Mouse (Mus musculus): ENCODE results near the gene Fos. TPM values are rescaled to one million over a fixed set of nuclear protein-coding genes. Genes with fewer than 3 reads are reported as not detected.
"Not testable (repeated sequence)": the region's sequence is repeated elsewhere in the genome, so short reads cannot be mapped to it uniquely, and the experiment has no call there.

Fos gene
- polyA plus RNA-seq, 1 experiment from 2014 or later: 1.1 TPM

DNA sequence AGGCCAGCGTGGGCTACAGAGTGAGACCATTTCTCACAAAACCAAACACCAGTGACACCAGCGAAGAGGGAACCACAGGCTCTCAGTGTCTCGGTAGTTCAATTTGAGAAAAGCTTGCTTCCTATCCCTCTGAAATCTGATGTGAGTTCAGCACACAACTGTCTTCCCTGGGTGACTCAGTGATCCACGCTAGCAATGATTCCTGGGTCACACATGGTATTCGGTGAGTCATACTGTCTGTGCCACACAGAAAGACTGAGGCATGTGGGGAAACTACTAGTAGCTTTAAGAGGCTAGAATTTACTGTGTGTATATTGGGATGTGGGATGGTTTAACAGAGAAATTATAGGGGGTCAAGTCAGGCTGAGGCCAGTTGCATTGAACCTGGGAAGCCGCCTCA lies 45.9 kb downstream of the Fos start:
- H3K9ac ChIP-seq (replicated peaks): no peak overlapping the region
- H3K9me3 ChIP-seq: no peaks in the 10 kb centered on the region
- no peak overlapping the region for H3K4me3 ChIP-seq
- H3K4me2 ChIP-seq (replicated peaks): no peak overlapping the region
- H3K27ac ChIP-seq (replicated peaks): no peak overlapping the region
- H3K36me3 ChIP-seq: no peaks in the 10 kb centered on the region
- H3K4me1 ChIP-seq: peaks cover 12% of the 10 kb centered on the region
- WGBS: 92% methylated on average over 6 of the region's 6 CpGs
- no peaks in the 10 kb centered on the region for H3K27me3 ChIP-seq
- ATAC-seq (ENCODE audit: low FRiP score, low read depth): no peak

DNA sequence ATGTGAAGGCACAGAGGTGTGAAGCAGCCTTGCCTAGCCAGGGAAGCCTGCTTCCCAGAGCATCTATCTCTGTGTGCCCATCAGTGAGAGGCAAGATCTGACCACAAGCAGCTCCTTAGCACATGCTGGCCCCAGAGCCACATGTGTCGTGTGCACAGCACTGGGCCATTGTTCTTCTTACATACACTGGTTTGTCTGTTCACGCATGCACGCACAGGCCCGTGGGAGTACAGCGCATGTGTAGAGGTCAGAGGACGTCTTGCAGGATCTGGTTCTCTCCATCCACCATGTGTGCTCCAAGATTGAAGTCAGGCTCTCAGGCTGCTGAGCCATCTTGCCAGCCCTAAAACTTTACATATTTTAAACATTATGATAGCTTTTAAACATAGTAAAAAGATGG lies 47.4 kb downstream of the Fos start:
- H3K27ac ChIP-seq (replicated peaks): no peak overlapping the region
- H3K9me3 ChIP-seq: no peaks in the 10 kb centered on the region
- ATAC-seq (ENCODE audit: low FRiP score, low read depth): no peak
- H3K36me3 ChIP-seq: no peaks in the 10 kb centered on the region
- peaks cover 16% of the 10 kb centered on the region for H3K4me1 ChIP-seq
- 75% methylated on average over 6 of the region's 6 CpGs for WGBS
- H3K27me3 ChIP-seq: no peaks in the 10 kb centered on the region
- H3K9ac ChIP-seq (replicated peaks): no peak overlapping the region
- no peak overlapping the region for H3K4me3 ChIP-seq
- H3K4me2 ChIP-seq (replicated peaks): no peak overlapping the region

DNA sequence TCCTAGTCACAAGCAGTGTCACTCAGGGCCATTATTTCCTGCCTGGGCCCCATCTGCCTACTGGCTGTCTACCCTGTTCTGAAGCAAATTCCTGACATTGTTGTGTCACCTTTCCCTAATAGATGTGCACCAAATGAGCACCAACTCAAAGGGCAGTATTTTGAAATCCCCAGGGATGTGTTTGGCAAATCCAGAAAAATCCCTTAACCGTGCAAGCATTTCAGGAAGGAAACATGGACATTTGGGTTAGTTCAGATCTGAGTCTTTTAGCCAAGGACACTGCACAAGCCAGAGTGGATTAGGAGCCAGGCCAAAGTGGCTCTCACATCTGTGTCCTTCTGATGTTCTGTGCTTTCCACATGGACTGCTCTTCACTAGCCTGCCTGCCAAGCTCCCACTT lies 48.0 kb downstream of the Fos start:
- Histone ChIP-seq H3K4me3 (no peak overlapping the region), H3K4me2 (replicated peaks) (no peak overlapping the region), H3K9me3 (no peaks in the 10 kb centered on the region), H3K27ac (replicated peaks) (no peak overlapping the region), H3K4me1 (peaks cover 16% of the 10 kb centered on the region), H3K36me3 (no peaks in the 10 kb centered on the region), H3K27me3 (no peaks in the 10 kb centered on the region), H3K9ac (replicated peaks) (no peak overlapping the region)
- 80% methylated on average over 1 of the region's 1 CpGs for WGBS
- ATAC-seq (ENCODE audit: low FRiP score, low read depth): no peak

DNA sequence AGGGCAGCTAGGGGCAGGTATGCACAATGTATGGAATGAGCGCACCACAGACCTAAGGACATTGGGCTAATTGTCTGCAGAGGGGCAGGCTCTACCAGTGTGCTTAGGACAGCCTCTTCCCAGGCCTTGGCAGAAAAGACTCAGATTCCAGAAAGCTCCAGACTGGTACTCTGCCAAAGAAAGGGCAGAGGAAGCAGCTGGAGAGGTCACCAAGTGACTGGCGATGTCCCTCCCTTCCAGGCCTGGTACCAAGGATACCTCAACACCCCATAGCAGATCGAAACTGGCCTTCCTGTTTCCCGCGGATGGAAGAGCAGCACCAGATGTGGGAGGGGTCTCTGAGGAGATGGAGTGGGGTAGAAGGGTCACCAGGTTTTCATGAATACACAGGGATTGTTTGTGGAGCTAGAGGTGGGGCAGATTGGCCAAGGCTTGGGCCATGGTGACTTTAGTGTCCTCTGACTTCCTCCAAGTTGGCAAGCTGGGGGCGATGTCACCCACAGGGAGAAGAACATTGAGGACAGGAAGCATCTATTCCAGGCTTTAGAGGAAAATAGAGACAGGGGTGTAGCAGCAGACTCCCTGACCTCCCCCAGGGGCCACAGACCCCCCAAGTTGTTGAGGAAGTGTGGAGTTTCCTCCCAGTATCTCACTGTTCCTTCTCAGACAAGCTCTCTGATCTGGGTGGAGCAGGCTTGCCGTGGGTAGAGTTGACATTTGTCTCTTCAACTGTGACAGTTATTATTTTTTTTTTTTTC lies 49.1 kb downstream of the Fos start:
- Histone ChIP-seq H3K27ac (replicated peaks) (no peak overlapping the region), H3K9ac (replicated peaks) (no peak overlapping the region), H3K4me1 (peaks cover 16% of the 10 kb centered on the region), H3K27me3 (no peaks in the 10 kb centered on the region), H3K36me3 (no peaks in the 10 kb centered on the region), H3K4me3 (no peak overlapping the region), H3K4me2 (replicated peaks) (no peak overlapping the region), H3K9me3 (no peaks in the 10 kb centered on the region)
- 83% methylated on average over 7 of the region's 7 CpGs for WGBS
- ATAC-seq (ENCODE audit: low FRiP score, low read depth): no peak

DNA sequence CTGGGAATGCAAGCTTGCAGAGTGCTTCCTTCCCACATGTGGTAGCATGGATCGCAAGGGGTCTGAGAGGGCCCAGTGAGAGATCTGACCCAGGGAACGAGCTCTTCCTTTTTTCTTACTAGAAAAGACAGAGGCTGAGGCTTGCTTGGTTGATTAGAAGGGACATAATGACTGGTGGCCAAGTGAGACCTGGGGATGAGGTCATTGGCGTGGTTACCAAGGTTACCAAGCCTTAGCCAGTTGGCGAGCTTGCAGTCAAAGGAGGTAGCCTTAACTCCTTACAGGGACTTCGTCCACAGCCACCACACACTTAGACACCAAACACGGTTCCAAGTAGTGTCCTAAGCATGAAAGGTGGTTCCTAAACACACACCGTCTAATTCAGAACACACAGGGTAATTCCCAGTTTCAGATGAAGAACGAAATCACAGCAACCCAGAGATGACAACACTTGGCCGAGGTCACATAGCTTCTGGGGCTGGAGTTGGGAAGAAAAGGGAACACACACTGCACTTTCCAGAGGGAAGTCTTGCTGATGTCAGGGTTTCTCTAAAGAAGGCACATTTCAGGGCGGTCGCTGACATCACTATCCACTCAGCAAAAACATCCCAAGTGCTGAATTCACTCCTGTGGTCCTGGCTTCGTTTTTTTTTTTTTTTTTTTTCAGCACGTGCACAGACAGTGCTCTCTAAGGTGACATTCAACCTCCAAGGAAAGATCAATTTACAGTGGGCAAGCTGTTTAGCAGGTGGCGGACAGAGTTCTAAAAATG lies 49.9 kb downstream of the Fos start:
- H3K9ac ChIP-seq (replicated peaks): no peak overlapping the region
- no peaks in the 10 kb centered on the region for H3K36me3 ChIP-seq
- no peak overlapping the region for H3K27ac ChIP-seq (replicated peaks)
- ATAC-seq (ENCODE audit: low FRiP score, low read depth): no peak
- no peak overlapping the region for H3K4me3 ChIP-seq
- no peak overlapping the region for H3K4me2 ChIP-seq (replicated peaks)
- 57% methylated on average over 14 of the region's 14 CpGs for WGBS
- H3K9me3 ChIP-seq: no peaks in the 10 kb centered on the region
- peaks cover 16% of the 10 kb centered on the region for H3K4me1 ChIP-seq
- H3K27me3 ChIP-seq: no peaks in the 10 kb centered on the region

DNA sequence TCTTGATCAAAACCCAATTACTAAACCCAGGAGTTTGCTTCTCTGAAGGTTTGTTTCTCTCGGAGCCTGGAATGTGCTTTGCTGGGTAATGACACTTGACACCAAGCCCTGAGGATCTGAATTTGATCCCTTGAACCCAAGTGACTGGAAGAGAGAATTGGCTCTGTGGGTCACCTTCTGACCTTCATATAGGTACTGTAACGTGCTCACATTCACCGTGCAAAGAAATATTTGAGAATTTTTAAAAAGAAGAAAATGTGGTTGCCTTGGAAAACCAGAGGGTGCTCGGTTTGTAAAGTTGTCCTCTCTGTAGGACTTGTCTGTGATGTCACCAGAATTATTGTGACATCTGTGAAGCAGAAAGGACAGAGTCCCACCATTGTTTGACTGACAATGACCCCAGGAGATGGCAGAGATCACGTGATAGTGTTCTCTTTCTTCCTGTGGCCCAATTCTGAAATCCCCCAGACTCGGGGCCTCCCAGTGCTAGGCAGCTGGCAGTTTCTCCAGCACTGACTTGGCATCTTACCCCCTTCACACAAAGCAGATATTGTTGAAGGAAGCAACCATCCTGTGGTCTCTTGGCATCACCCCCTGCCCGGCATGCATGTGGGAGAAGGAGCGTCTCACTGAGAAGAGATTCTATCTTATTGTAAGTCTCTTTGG lies 50.6 kb downstream of the Fos start:
- no peaks in the 10 kb centered on the region for H3K9me3 ChIP-seq
- 40% methylated on average over 8 of the region's 8 CpGs for WGBS
- H3K27ac ChIP-seq (replicated peaks): no peak overlapping the region
- H3K4me3 ChIP-seq: no peak overlapping the region
- no peaks in the 10 kb centered on the region for H3K36me3 ChIP-seq
- no peaks in the 10 kb centered on the region for H3K27me3 ChIP-seq
- H3K4me1 ChIP-seq: peaks cover 16% of the 10 kb centered on the region
- no peak for ATAC-seq (ENCODE audit: low FRiP score, low read depth)
- no peak overlapping the region for H3K4me2 ChIP-seq (replicated peaks)
- no peak overlapping the region for H3K9ac ChIP-seq (replicated peaks)

DNA sequence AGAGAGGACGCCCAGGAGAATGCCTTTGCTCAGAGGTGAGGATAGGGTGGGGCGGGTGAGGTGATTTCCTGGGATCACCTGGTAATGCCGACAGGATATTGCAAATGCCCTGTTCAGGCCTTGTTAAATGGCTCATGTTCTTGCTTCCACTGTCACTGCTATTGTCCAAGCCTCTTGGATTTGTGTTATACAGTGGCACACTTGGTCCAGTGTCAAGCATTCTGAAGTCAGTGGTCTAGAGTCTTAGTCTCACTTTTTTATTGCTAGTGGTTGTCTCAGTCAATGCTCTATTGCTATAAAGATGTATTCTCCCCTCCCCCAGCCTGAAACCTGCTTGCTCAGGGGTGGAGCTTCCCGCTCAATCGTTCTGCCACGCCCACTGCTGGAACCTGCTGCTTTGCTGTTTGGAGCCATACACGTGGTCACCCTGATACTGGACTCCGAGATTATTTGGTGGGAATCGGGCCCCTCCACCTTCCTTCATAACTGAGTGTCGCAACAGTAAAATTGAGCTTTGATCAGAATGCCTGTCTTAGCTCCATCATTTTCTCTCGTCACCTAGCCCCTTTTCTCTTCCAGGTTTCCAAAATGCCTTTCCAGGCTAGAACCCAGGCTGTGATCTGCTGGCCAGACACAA lies 51.3 kb downstream of the Fos start:
- H3K9me3 ChIP-seq; H3K4me3 ChIP-seq; H3K27ac ChIP-seq (replicated peaks); H3K9ac ChIP-seq (replicated peaks); H3K27me3 ChIP-seq; ATAC-seq (ENCODE audit: low FRiP score, low read depth); H3K36me3 ChIP-seq; H3K4me2 ChIP-seq (replicated peaks): not testable (repeated sequence)
- peaks cover 16% of the 10 kb centered on the region for H3K4me1 ChIP-seq
- WGBS: 68% methylated on average over 11 of the region's 11 CpGs

Other genes with a start within 250 kb of the Fos start
- 9.8 and 10.5 TPM in 2 replicates for gene Mlh3, start 203.3 kb upstream of the Fos start, polyA plus RNA-seq (2016; fragmentation: Nextera tagmentation; extraction: Ambion mirVana)
- 63.9 and 73.7 TPM in 2 replicates for gene Acyp1, start 185.5 kb upstream of the Fos start, polyA plus RNA-seq (2016; fragmentation: Nextera tagmentation; extraction: Ambion mirVana)
- 1.1 and 1.2 TPM in 2 replicates for gene Zc2hc1c, start 185.3 kb upstream of the Fos start, polyA plus RNA-seq (2016; fragmentation: Nextera tagmentation; extraction: Ambion mirVana)
- gene Nek9, start 134.5 kb upstream of the Fos start, polyA plus RNA-seq (2016; fragmentation: Nextera tagmentation; extraction: Ambion mirVana): 21.1 and 26.1 TPM in 2 replicates
- gene Tmed10, start 99.0 kb upstream of the Fos start, polyA plus RNA-seq (2016; fragmentation: Nextera tagmentation; extraction: Ambion mirVana): 225 and 231 TPM in 2 replicates
- 0.54 and 0.92 TPM in 2 replicates for gene Jdp2, start 125.1 kb downstream of the Fos start, polyA plus RNA-seq (2016; fragmentation: Nextera tagmentation; extraction: Ambion mirVana)
- gene Batf, start 212.8 kb downstream of the Fos start, polyA plus RNA-seq (2016; fragmentation: Nextera tagmentation; extraction: Ambion mirVana): 1.2 and 2.0 TPM in 2 replicates

All from midbrain, embryonic 12.5 days (tissue).